Mouse (Mus musculus) limb, embryonic 12.5 days (tissue): ENCODE data around the gene Ilf3. TPM values are rescaled to one million over a fixed set of nuclear protein-coding genes. Genes with fewer than 3 reads are reported as not detected.

ENCODE experiments used
- ATAC-seq: fragments of 200-750 bp; cut with Nextera tagmentation; 2 replicates; pipeline ENCODE4 v1.8.0; 2017; ENCODE audit warnings: low read depth, moderate TSS enrichment; ENCODE audit not compliant: insufficient number of reproducible peaks, insufficient read depth, low FRiP score, low TSS enrichment
- H3K27ac ChIP-seq: fragments of 300-500 bp; sonication (generic); 2 replicates; pipeline ENCODE4 v1.5.1; 2016; ENCODE audit warnings: mild to moderate bottlenecking, moderate library complexity
- H3K27me3 ChIP-seq: fragments of 300-500 bp; sonication (generic); 2 replicates; pipeline ENCODE4 v1.6.1; 2016; ENCODE audit warnings: mild to moderate bottlenecking, moderate library complexity
- H3K36me3 ChIP-seq: fragments of 300-500 bp; sonication (generic); 2 replicates; pipeline ENCODE4 v1.6.1; 2016; ENCODE audit warnings: mild to moderate bottlenecking, moderate library complexity
- H3K4me1 ChIP-seq: fragments of 300-500 bp; sonication (generic); replicated peaks from 2 replicates; pipeline ENCODE4 v1.6.1; 2016
- H3K4me2 ChIP-seq: fragments of 300-500 bp; sonication (generic); 2 replicates; pipeline ENCODE4 v1.6.1; 2016; ENCODE audit warnings: mild to moderate bottlenecking, moderate library complexity
- H3K4me3 ChIP-seq: fragments of 300-500 bp; sonication (generic); replicated peaks from 2 replicates; pipeline ENCODE4 v1.5.1; 2016; ENCODE audit warnings: mild to moderate bottlenecking
- H3K9ac ChIP-seq: fragments of 300-500 bp; sonication (generic); replicated peaks from 2 replicates; pipeline ENCODE4 v1.6.1; 2016; ENCODE audit warnings: mild to moderate bottlenecking, moderate library complexity
- H3K9me3 ChIP-seq: fragments of 300-500 bp; sonication (generic); 2 replicates; pipeline ENCODE4 v1.6.1; 2016; ENCODE audit warnings: mild to moderate bottlenecking, moderate library complexity
- WGBS: fragments of 180-500 bp; shearing (Covaris S2); methylation state at CpG from one replicate; pipeline ENCODE4 v1.1.7; 2016; 5-methylcytosine and 5-hydroxymethylcytosine counted together
- polyA plus RNA-seq: library from polyadenylated mRNA; unstranded; fragments of >200 nt; fragmentation: Nextera tagmentation; extraction: Ambion mirVana; gene quantifications from 2 replicates; pipeline ENCODE4 v1.2.1, GENCODE M21; 2016

Gene Ilf3
- polyA plus RNA-seq, 1 experiment from 2014 or later = 312 TPM

DNA sequence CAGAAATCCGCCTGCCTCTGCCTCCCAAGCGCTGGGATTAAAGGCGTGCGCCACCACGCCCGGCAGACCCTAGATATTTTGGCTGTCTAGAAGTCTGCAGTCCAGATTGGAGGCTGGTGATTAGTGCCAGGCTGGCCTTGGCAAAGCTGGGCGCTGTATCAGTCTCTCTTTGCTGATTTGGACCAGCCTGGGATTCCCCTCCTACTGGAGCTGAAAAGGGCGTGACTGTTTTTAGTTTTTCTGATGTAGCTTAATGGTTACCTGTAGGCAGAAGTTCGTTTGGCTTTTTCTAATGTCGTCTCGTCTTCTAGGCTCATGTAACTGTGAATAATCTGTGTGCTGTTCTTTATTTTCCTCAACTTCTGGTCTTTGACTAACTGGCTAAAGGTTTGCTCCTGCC is 1.4 kb downstream of the Ilf3 start:
- Histone ChIP-seq H3K27ac (no peak overlapping the region; the same call in 1 of the 2 replicates), H3K4me2 (peak overlapping the region; percentile 76), H3K36me3 (peaks cover 29% of the 10 kb centered on the region), H3K9ac (peak overlapping the region; percentile 91), H3K27me3 (no peaks in the 10 kb centered on the region), H3K9me3 (no peaks in the 10 kb centered on the region), H3K4me3 (peak overlapping the region; percentile 92), H3K4me1 (peaks cover 14% of the 10 kb centered on the region)
- no peak for ATAC-seq
- 67% methylated on average over 11 of the region's 11 CpGs for WGBS

- Histone ChIP-seq H3K4me2 (0 out of 2 replicates have a peak overlapping the region, but pooled peaks have one; percentile 17), H3K9ac (no peak overlapping the region), H3K4me3 (no peak overlapping the region), H3K4me1 (peaks cover 14% of the 10 kb centered on the region), H3K9me3 (no peaks in the 10 kb centered on the region), H3K27ac (no peak overlapping the region), H3K36me3 (peaks cover 43% of the 10 kb centered on the region), H3K27me3 (no peaks in the 10 kb centered on the region)
- WGBS = 82% methylated on average over 2 of the region's 2 CpGs
- no peak for ATAC-seq
These were observed 3.2 kb downstream of the Ilf3 start for GRCm38 (mm10) chr9:21370876-21371275.

GRCm38 (mm10) chr9:21372508-21372907 is 4.8 kb downstream of the Ilf3 start:
- H3K4me3 ChIP-seq = no peak overlapping the region
- H3K4me2 ChIP-seq = no peak overlapping the region
- H3K36me3 ChIP-seq = peaks cover 53% of the 10 kb centered on the region
- H3K4me1 ChIP-seq = peaks cover 20% of the 10 kb centered on the region
- H3K27me3 ChIP-seq = no peaks in the 10 kb centered on the region
- H3K27ac ChIP-seq = no peak overlapping the region
- ATAC-seq = no peak
- no peaks in the 10 kb centered on the region for H3K9me3 ChIP-seq
- WGBS = 82% methylated on average over 1 of the region's 1 CpGs
- no peak overlapping the region for H3K9ac ChIP-seq

- no peak for ATAC-seq
- Histone ChIP-seq H3K4me1 (peaks cover 18% of the 10 kb centered on the region; the same call in 1 of the 2 replicates), H3K9me3 (no peaks in the 10 kb centered on the region), H3K27me3 (no peaks in the 10 kb centered on the region), H3K4me2 (no peak overlapping the region), H3K27ac (no peak overlapping the region), H3K9ac (no peak overlapping the region), H3K4me3 (no peak overlapping the region), H3K36me3 (peaks cover 77% of the 10 kb centered on the region)
- WGBS = 86% methylated on average over 3 of the region's 3 CpGs
These were observed 11.5 kb downstream of the Ilf3 start for GRCm38 (mm10) chr9:21379195-21379594.

DNA sequence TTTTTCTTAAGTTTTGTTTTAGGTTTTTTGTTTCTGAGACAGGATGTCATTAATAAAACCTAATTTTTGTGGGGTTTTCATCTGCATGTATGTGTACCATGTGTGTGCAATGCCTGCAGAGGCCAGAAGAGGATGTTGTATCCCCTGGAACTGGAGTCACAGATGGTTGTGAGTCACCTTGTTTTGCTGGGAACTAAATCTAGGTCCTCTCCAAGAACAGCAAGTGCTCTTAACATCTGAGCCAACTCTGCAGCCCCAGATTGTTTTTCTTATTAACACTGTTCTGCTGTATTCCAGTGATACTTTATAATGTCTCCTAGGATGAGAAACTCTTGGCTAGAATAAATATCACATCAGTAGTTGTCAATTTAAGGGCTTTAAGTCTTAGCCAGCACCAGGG is 13.2 kb downstream of the Ilf3 start:
- Histone ChIP-seq H3K27me3 (no peaks in the 10 kb centered on the region), H3K4me3 (no peak overlapping the region), H3K9me3 (no peaks in the 10 kb centered on the region), H3K36me3 (peaks cover 68% of the 10 kb centered on the region), H3K27ac (no peak overlapping the region), H3K9ac (no peak overlapping the region), H3K4me1 (peaks cover 21% of the 10 kb centered on the region; the same call in 1 of the 2 replicates), H3K4me2 (no peak overlapping the region)
- no peak for ATAC-seq

DNA sequence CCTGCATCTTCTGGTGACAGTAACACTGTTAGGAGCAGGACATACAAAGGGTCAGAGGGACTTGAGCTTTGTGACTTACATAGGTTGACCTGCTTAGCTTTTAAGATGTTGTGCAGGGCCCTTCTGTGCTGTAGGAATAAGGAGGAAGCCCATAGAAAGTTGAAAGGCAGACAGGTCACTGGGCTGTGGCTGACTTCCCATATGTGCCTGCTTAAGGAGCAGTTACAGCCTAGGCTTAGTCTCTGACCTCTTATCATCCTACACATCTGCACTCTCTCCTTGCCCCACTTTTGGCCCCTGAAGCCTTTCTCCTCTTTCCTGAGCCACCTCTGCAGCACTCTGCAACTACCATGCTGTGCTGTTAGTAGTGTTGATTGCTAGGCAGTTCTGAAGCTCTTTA is 16.3 kb downstream of the Ilf3 start:
- Histone ChIP-seq H3K27me3 (no peaks in the 10 kb centered on the region), H3K4me2 (no peak overlapping the region), H3K9ac (no peak overlapping the region), H3K9me3 (no peaks in the 10 kb centered on the region), H3K36me3 (peaks cover 72% of the 10 kb centered on the region), H3K4me3 (no peak overlapping the region), H3K27ac (no peak overlapping the region), H3K4me1 (peaks cover 15% of the 10 kb centered on the region; the same call in 1 of the 2 replicates)
- no peak for ATAC-seq

DNA sequence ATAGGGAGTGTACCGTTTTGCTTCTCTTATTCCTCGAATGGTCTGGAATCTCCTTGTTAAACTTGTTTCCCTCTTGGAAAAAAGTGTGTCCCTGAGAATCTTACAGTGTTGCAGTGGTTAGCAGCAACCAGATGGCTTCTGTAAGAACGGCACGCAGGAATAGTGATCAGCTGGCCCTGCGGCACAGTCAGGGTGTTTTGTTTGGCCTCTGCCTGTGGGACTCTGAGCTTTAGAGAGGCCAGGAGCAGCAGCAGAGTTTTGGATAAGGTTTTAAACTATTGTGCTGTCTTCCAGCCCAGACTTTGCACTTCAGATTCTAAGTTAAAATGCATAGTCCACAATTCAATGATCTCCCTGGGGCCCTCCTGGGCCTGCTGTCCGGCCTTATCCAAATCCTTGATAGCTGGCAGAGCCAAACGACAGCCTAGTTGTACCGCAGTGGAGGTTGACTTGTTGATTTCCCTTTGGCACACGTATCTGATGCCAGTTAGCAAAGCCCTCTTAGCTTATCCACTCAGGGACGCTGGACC is 25.0 kb downstream of the Ilf3 start:
- WGBS = 87% methylated on average over 10 of the region's 10 CpGs
- Histone ChIP-seq H3K4me1 (no peaks in the 10 kb centered on the region), H3K4me2 (no peak overlapping the region), H3K36me3 (peaks cover 99% of the 10 kb centered on the region), H3K27ac (no peak overlapping the region), H3K9me3 (no peaks in the 10 kb centered on the region), H3K4me3 (no peak overlapping the region), H3K9ac (no peak overlapping the region), H3K27me3 (no peaks in the 10 kb centered on the region)
- no peak for ATAC-seq

GRCm38 (mm10) chr9:21395692-21396091 is 28.0 kb downstream of the Ilf3 start:
- H3K27me3 ChIP-seq = no peaks in the 10 kb centered on the region
- H3K9me3 ChIP-seq = no peaks in the 10 kb centered on the region
- H3K27ac ChIP-seq = no peak overlapping the region
- no peak for ATAC-seq
- H3K9ac ChIP-seq = no peak overlapping the region
- H3K36me3 ChIP-seq = peaks cover 99% of the 10 kb centered on the region
- 92% methylated on average over 3 of the region's 3 CpGs for WGBS
- no peak overlapping the region for H3K4me3 ChIP-seq
- H3K4me1 ChIP-seq = no peaks in the 10 kb centered on the region
- no peak overlapping the region for H3K4me2 ChIP-seq

- H3K27ac ChIP-seq = no peak overlapping the region
- WGBS = 95% methylated on average over 3 of the region's 3 CpGs
- ATAC-seq = no peak
- no peaks in the 10 kb centered on the region for H3K4me1 ChIP-seq
- no peak overlapping the region for H3K4me2 ChIP-seq
- H3K36me3 ChIP-seq = peaks cover 99% of the 10 kb centered on the region
- no peaks in the 10 kb centered on the region for H3K27me3 ChIP-seq
- no peaks in the 10 kb centered on the region for H3K9me3 ChIP-seq
- no peak overlapping the region for H3K9ac ChIP-seq
- H3K4me3 ChIP-seq = no peak overlapping the region
These were observed 29.5 kb downstream of the Ilf3 start for GRCm38 (mm10) chr9:21397170-21397569.

GRCm38 (mm10) chr9:21401042-21401441 is 33.4 kb downstream of the Ilf3 start:
- Histone ChIP-seq H3K27me3 (no peaks in the 10 kb centered on the region), H3K4me2 (no peak overlapping the region), H3K9me3 (no peaks in the 10 kb centered on the region), H3K9ac (no peak overlapping the region), H3K27ac (no peak overlapping the region), H3K4me1 (no peaks in the 10 kb centered on the region), H3K4me3 (no peak overlapping the region), H3K36me3 (peaks cover 99% of the 10 kb centered on the region)
- no peak for ATAC-seq
- WGBS = 95% methylated on average over 9 of the region's 9 CpGs

GRCm38 (mm10) chr9:21402764-21403253 is 35.1 kb downstream of the Ilf3 start:
- H3K4me1 ChIP-seq = no peaks in the 10 kb centered on the region
- H3K27ac ChIP-seq = no peak overlapping the region
- 89% methylated on average over 11 of the region's 11 CpGs for WGBS
- no peak overlapping the region for H3K4me2 ChIP-seq
- H3K36me3 ChIP-seq = peaks cover 95% of the 10 kb centered on the region
- no peak overlapping the region for H3K9ac ChIP-seq
- no peak overlapping the region for H3K4me3 ChIP-seq
- H3K9me3 ChIP-seq = no peaks in the 10 kb centered on the region
- H3K27me3 ChIP-seq = no peaks in the 10 kb centered on the region
- ATAC-seq = no peak

DNA sequence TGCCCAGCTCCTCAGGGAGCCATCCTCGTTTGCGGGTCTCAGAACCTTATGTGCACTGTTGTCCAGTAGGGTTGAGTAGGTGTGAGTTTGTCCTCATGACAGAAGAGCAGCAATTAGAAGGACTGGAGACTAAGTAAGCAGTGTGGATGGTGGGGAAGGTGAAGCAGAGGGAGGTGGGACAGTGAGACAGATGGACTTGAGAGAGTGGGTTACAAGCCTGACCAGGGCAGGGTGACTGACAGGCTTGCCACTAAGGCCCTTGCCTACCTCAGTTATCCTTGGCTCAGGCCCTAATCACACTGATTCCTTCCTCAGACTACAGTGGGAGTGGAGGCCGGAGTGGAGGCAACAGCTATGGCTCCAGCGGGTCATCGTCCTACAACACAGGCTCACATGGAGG is 36.1 kb downstream of the Ilf3 start:
- ATAC-seq = no peak
- H3K27me3 ChIP-seq = no peaks in the 10 kb centered on the region

More for the DNA sequence above, 36.1 kb downstream of the Ilf3 start:
- Histone ChIP-seq H3K4me2 (no peak overlapping the region), H3K27ac (no peak overlapping the region), H3K4me3 (no peak overlapping the region), H3K9me3 (no peaks in the 10 kb centered on the region), H3K9ac (no peak overlapping the region), H3K36me3 (peaks cover 86% of the 10 kb centered on the region), H3K4me1 (no peaks in the 10 kb centered on the region)
- WGBS = 97% methylated on average over 5 of the region's 5 CpGs
